Mouse (Mus musculus) intestine, postnatal 0 days (tissue): ENCODE data around the gene Pilra. TPM values are rescaled to one million over a fixed set of nuclear protein-coding genes. Genes with fewer than 3 reads are reported as not detected.
A peak's percentile ranks its signal among the peaks of the same experiment; 100 is the strongest.

Experiments used
- ATAC-seq: fragments of 200-750 bp; cut with Nextera tagmentation; 2 replicates; pipeline ENCODE4 v1.8.0; 2017; ENCODE audit warnings: mild to moderate bottlenecking, moderate TSS enrichment, moderate library complexity
- H3K27ac ChIP-seq: fragments of 300-500 bp; sonication (generic); 2 replicates; pipeline ENCODE4 v1.5.1; 2014; ENCODE audit warnings: mild to moderate bottlenecking, low read depth, low read length, moderate library complexity
- H3K27me3 ChIP-seq: fragments of 300-500 bp; sonication (generic); replicated peaks from 2 replicates; pipeline ENCODE4 v1.6.1; 2014; ENCODE audit warnings: low read length, mixed read lengths; ENCODE audit not compliant: control insufficient read depth, insufficient read depth
- H3K36me3 ChIP-seq: fragments of 300-500 bp; sonication (generic); 2 replicates; pipeline ENCODE4 v1.6.1; 2014; ENCODE audit warnings: mild to moderate bottlenecking, moderate library complexity; ENCODE audit not compliant: control insufficient read depth, insufficient read depth
- H3K4me1 ChIP-seq: fragments of 300-500 bp; sonication (generic); replicated peaks from 2 replicates; pipeline ENCODE4 v1.6.1; 2014; ENCODE audit warnings: antibody characterized with exemption, low read length, mixed read lengths; ENCODE audit not compliant: control insufficient read depth, insufficient read depth
- H3K4me2 ChIP-seq: fragments of 300-500 bp; sonication (generic); replicated peaks from 2 replicates; pipeline ENCODE4 v1.6.1; 2014; ENCODE audit warnings: low read depth, mild to moderate bottlenecking, moderate library complexity
- H3K4me3 ChIP-seq: fragments of 300-500 bp; sonication (generic); 2 replicates; pipeline ENCODE4 v1.5.1; 2014; ENCODE audit warnings: low read depth, low read length
- H3K9ac ChIP-seq: fragments of 300-500 bp; sonication (generic); 2 replicates; pipeline ENCODE4 v1.6.1; 2014; ENCODE audit warnings: mild to moderate bottlenecking, low read depth, low read length
- H3K9me3 ChIP-seq: fragments of 300-500 bp; sonication (generic); 2 replicates; pipeline ENCODE4 v1.6.1; 2016; ENCODE audit warnings: mixed run types; ENCODE audit not compliant: control insufficient read depth
- CTCF ChIP-seq: sonication (generic); IDR thresholded peaks from 2 replicates; pipeline ENCODE4 v1.5.1; 2016; ENCODE audit warnings: low read depth, mild to moderate bottlenecking, control low read depth, antibody characterized with exemption, moderate library complexity
- WGBS: fragments of 180-500 bp; shearing (Covaris S2); extraction: QIAGEN DNeasy Blood & Tissue Kit; methylation state at CpG from one replicate; pipeline ENCODE4 v1.1.7; 2014; 5-methylcytosine and 5-hydroxymethylcytosine counted together
- polyA plus RNA-seq: library from polyadenylated mRNA; unstranded; fragments of >200 nt; fragmentation: Nextera tagmentation; extraction: Ambion mirVana; gene quantifications from 2 replicates; pipeline ENCODE4 v1.2.1, GENCODE M21; 2015

Pilra gene
- polyA plus RNA-seq, 1 experiment from 2014 or later: 2.4 TPM

GRCm38 (mm10) chr5:137800917-137801316 is 35.2 kb downstream of the Pilra start:
- Histone ChIP-seq H3K27ac (no peak overlapping the region), H3K4me3 (no peak overlapping the region), H3K9me3 (no peaks in the 10 kb centered on the region), H3K4me2 (no peak overlapping the region), H3K36me3 (no peaks in the 10 kb centered on the region), H3K27me3 (no peaks in the 10 kb centered on the region), H3K9ac (no peak overlapping the region), H3K4me1 (no peaks in the 10 kb centered on the region)
- 83% methylated on average over 3 of the region's 3 CpGs for WGBS
- no peak for TF ChIP-seq CTCF
- no peak for ATAC-seq

DNA sequence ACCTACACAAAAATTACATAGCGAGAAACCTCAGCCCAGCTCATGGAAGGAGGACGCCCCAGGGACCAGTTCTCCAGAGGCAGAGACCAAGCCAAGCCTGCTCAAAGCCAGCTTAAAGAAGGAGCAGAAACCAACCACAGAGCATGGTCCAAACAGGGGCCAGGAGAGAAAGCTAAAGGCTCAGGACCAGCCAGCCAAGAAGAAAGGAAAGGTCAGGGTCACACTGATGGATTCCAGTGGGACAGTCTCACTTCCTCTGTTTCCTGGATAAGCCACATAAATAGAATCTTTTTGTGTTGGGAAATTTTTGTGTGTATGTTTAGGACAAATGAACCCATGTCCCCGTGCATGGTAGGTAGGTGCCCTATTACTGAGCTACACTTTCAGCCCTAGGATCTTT is 39.5 kb downstream of the Pilra start:
- Histone ChIP-seq H3K4me1 (no peaks in the 10 kb centered on the region), H3K27ac (no peak overlapping the region), H3K27me3 (no peaks in the 10 kb centered on the region), H3K4me3 (no peak overlapping the region), H3K9ac (no peak overlapping the region), H3K4me2 (no peak overlapping the region), H3K36me3 (no peaks in the 10 kb centered on the region), H3K9me3 (no peaks in the 10 kb centered on the region)
- no peak for TF ChIP-seq CTCF
- no peak for ATAC-seq
- 82% methylated on average over 3 of the region's 3 CpGs for WGBS

GRCm38 (mm10) chr5:137791553-137791952 is 44.5 kb downstream of the Pilra start:
- H3K9ac ChIP-seq: no peak overlapping the region
- H3K4me1 ChIP-seq: no peaks in the 10 kb centered on the region
- no peaks in the 10 kb centered on the region for H3K27me3 ChIP-seq
- no peak overlapping the region for H3K27ac ChIP-seq
- ATAC-seq: no peak
- H3K4me3 ChIP-seq: no peak overlapping the region
- peak; percentile 60 for TF ChIP-seq CTCF
- H3K9me3 ChIP-seq: no peaks in the 10 kb centered on the region
- no peak overlapping the region for H3K4me2 ChIP-seq
- no peaks in the 10 kb centered on the region for H3K36me3 ChIP-seq

DNA sequence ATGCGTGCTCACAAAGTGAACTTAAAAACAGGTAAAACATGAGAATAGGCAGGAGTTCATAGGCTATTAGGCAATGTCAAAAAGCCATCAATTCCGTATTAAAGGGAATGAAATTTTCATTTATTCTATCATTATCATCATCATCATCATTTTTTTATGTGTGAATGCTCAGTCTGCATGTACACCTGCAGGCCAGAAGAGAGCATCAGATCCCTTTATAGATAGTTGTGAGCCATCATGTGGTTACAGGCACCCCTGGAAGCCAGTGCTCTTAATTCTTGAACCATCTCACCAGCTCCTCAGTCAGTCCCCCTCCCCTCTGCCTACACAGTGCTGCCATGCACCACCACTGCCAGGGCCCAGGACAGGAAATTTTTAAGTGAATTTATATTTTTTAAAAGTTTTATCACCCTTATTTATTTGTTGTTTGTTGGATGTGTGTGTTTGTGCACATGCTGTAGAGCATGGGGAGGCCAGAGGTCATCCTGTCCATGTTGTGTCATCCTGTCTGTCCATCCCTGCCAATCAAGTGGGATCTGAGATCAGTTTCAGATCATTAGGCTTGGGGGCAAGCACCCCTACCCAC is 47.0 kb downstream of the Pilra start:
- Histone ChIP-seq H3K4me3 (no peak overlapping the region), H3K9ac (no peak overlapping the region), H3K9me3 (no peaks in the 10 kb centered on the region), H3K4me1 (peaks cover 12% of the 10 kb centered on the region; the same call in 1 of the 2 replicates), H3K27me3 (no peaks in the 10 kb centered on the region), H3K36me3 (peaks cover 3% of the 10 kb centered on the region), H3K4me2 (no peak overlapping the region), H3K27ac (no peak overlapping the region)
- WGBS: 91% methylated on average over 2 of the region's 2 CpGs
- ATAC-seq: no peak
- no peak for TF ChIP-seq CTCF

- Histone ChIP-seq H3K36me3 (peaks cover 12% of the 10 kb centered on the region), H3K4me2 (peak overlapping the region; percentile 77), H3K27me3 (no peaks in the 10 kb centered on the region), H3K9me3 (no peaks in the 10 kb centered on the region), H3K4me3 (peak overlapping the region; percentile 72; the same call in 1 of the 2 replicates), H3K27ac (no peak overlapping the region), H3K9ac (no peak overlapping the region), H3K4me1 (peaks cover 18% of the 10 kb centered on the region)
- no peak for ATAC-seq
- 75% methylated on average over 24 of the region's 24 CpGs for WGBS
- TF ChIP-seq CTCF: no peak
These were observed 47.9 kb downstream of the Pilra start for GRCm38 (mm10) chr5:137788171-137788570.

DNA sequence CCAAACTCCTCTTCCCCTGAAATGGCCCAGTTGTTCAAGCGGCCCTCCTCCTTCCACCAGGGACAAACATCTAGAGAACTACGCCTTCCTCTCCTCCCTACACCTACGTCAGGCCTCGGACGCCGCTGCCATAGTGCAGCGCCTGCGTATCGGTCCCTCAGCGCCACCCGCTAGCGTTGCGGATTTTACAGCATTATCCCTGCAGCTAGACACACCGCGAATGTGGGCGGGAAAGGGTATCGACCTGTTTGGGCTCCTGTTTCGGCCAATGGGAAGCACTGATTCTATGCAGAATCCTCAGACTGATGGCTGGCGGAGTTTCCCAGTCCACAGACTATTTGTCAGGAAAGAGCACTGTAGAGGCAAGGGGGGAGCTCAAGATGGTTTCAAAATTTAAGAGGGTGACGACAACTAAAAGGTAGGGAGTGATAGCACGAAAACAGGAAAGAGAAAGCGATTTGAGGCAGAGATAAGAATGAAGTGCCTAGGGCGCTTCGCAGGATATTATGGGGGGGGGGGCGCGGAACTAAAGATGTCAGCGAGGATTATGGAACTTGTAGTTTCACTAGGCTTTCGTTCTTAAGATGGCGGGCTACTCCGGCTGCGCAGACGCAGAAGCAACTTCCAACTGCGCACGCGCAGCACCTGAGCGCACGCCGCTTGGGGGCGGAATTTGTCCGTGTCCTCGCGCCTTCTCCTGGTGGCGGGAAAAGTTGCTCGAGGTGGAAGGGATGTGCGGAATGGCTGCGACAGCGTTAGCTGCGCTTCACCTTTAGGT is 48.7 kb downstream of the Pilra start, which contains the start of the genes Mepce and Zcwpw1:
Gene Mepce (minus strand): TSS at position 505 of the 778 bp plus-strand sequence.
Gene Zcwpw1 (plus strand): TSS at position 648 of the 778 bp plus-strand sequence.
- H3K36me3 ChIP-seq: peaks cover 19% of the 10 kb centered on the region
- H3K4me3 ChIP-seq: peak within 1 kb of the TSS; percentile 72
- ATAC-seq: peak; percentile 75
- H3K4me2 ChIP-seq: peak within 1 kb of the TSS; percentile 93
- H3K9me3 ChIP-seq: no peaks in the 10 kb centered on the region
- H3K27ac ChIP-seq: peak within 1 kb of the TSS; percentile 97
- peak within 1 kb of the TSS; percentile 66 for H3K9ac ChIP-seq
- TF ChIP-seq CTCF: peak; percentile 92
- H3K4me1 ChIP-seq: peaks cover 18% of the 10 kb centered on the region
- under 1% methylated on average over 48 of the region's 48 CpGs for WGBS
- no peaks in the 10 kb centered on the region for H3K27me3 ChIP-seq
